Mouse (Mus musculus) retina, adult 2 months (tissue): ENCODE measurements around the gene Ywhah.

Experiments
- DNase-seq: peaks from one replicate; pipeline ENCODE4 v3.0.0-alpha.2; 2012; ENCODE audit warnings: low read depth, low spot score

The Ywhah gene

DNA sequence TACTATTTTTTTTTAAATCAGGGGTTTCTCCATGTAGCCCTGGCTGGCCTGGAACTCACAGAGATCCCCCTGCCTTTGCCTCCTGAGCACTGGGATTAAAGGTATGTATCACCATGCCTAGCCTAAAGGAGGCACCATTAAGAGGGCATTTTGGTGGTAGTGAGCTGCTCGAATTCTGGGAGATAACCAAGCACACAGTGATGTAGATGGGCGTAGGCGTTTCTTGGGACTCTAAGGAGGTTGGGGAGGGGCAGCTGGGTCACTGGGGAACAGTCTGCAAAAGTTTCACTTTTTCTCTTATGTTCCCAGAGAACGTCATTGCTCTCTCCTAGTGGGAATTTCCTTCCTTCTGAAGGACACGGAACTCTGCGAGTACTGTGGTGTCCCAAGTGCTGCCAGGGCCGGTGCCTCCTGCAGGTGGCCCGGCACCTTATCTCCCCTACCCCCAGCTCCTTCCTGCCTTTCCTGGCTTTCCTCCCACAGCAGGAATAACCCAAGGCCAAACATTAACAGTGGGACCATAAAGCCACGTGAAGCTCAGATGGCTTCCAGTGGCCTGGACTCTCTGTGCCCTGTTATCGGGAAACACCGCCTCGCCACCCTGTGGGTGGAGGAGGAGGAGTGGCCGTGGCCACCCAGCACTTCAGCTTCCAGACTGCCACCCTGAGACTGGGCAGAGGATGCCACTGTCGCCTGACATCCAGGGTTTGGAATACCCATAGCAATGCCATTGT is 34.4 kb downstream of the Ywhah start:
- DNase-seq = no peak

DNA sequence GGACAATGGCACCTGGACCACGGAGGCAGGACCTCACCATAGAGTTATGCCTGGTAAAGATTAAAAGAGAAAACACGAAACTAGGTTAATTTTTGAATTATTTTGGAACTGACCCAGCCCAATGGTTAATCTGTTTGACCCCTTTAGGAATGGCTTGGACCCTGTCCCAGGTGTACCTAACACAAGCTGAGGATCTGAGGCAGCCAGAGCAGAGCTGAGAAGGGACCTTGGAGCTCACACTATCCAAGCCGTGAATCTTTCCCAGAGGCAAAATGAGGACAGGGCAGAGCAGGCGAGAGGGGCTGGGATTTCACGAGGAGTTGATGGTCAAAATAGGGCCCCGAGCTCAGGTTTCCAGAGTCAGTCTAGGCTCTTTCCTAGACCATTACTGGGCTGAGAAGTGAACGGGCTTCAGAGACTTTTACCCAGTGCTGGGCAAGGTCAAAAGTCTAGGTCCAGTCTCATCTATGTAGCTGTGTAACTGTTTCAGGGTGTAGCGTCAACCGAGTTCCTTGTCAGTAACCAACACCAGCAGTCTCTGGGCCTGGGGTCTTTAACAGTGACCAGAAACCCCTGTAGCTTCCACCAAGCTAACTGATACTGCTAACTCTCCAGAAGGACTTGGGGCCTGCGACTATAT is 37.6 kb downstream of the Ywhah start:
- no peak for DNase-seq

DNA sequence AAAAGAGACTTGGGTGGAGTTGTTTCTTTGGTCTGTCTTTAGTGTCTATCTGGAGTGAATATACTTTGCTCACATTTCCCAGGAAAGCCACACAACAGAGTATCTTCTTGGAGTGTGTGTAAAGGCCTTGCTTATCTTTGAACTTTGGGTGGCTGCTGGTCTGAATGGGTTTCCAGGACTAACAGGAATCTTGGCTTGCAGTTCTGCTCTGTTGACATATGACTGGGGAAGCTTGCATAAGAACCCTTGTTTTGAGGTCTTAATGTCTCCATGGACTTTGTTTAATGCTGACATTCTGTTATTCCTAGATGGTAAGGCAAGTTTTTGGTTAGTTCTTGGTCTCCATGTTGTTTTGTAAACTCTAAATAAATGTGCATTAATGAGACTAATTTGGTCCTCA is 51.5 kb downstream of the Ywhah start:
- no peak for DNase-seq

DNA sequence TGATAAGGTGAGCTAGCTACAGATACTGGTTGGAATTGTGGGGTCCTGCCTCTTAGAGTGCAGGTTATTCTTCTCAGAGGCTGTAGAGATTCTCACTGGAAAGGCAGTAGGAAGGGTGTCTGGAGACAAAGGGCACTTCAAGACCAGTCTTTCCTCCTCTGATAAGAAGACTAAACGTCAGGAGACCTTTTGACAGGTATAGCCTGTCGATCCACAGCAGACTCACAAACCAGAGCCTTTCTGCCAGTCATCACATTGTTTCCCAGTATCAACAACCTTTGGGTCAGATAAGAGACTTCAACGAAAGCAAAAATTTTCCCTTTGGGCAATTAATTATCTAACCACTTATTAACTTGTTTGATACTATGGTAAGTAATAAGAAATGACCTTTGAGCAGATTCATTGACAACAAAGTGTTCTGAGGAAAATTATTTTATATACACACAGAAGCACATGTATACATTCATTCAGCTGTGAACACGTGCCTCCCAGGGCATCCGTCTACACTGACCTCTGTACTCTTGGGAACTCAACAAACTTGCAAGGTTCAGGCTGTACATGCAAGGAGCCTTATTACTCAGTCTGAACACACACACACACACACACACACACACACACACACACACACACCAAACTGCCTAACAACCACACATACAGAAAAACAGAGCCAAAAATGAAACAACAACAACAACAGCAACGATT is 58.0 kb downstream of the Ywhah start:
- DNase-seq = no peak
